Mouse (Mus musculus) skeletal muscle tissue, postnatal 0 days (tissue): ENCODE measurements around the gene B4galt5. TPM values are rescaled to one million over a fixed set of nuclear protein-coding genes. Genes with fewer than 3 reads are reported as not detected.

Experiments used
- polyA plus RNA-seq: library from polyadenylated mRNA; unstranded; fragments of >200 nt; fragmentation: Nextera tagmentation; extraction: Ambion mirVana; gene quantifications from 2 replicates; pipeline ENCODE4 v1.2.1, GENCODE M21; 2015

B4galt5 gene
- 8.7 and 10.5 TPM in 2 replicates for polyA plus RNA-seq

DNA sequence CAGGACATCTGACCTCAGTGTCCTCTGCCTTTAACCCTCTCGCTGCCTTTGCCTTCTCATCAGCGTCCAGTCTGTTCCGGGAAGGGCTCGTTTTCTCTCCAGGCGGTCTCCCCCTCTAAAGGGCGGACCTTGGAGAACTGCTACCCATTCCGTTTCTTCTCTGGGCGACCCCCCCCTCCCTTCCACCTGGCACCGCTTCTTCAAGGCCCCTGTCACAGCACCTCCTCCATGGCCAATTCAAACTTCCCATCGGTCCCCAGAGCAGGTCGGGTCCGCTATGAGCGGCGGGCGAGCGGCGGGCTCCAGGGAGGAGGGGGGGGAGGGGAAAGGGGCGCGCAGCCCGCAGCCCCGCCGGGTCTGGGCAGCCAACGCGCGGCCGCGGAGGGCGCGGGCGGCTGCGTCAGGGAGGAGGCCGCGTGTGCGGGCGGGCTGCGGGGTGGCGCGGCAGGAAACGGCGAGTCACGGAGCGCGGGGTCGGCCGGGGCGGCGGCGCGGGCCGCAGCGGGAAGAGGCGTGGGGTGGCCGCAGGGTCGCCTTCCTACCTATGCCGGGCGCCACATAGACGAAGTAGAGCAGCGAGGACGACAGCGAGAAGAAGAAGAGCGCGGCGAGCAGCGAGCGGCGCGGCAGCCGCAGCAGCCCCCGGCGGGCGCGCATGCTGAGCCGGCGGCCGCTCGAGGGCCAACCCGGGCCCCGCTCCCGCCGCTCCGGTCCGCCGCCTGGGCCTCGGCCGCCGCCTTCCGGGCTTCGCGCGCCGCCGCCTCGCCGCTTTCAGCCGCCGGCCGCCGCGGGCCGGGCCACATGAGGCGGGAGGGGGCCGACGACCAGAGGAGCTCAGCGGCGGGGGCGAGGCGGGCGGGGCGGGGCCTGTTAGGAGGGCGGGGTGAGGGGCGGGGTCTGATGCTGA is at the start of gene B4galt5:
B4galt5 (minus strand) TSS at position 808 of the 907 bp plus-strand sequence.

Other genes starting within 250 kb of the B4galt5 start
- 3.1 and 3.7 TPM in 2 replicates for gene Kcnb1, start 159.0 kb downstream of the B4galt5 start, polyA plus RNA-seq
- gene Ptgis, start 108.6 kb downstream of the B4galt5 start, polyA plus RNA-seq: 22.2 and 22.4 TPM in 2 replicates
- 11.0 and 12.4 TPM in 2 replicates for gene Slc9a8, start 72.5 kb upstream of the B4galt5 start, polyA plus RNA-seq
- 30.3 and 32.3 TPM in 2 replicates for gene Rnf114, start 143.5 kb upstream of the B4galt5 start, polyA plus RNA-seq
- gene Spata2, start 143.7 kb upstream of the B4galt5 start, polyA plus RNA-seq: 6.1 and 6.8 TPM in 2 replicates
- gene Snai1, start 189.0 kb upstream of the B4galt5 start, polyA plus RNA-seq: 11.9 and 16.6 TPM in 2 replicates